Mouse (Mus musculus) frontal cortex, postnatal 36 days (tissue): ENCODE data around the gene Tmem191c.

Experiments used
- DNase-seq, 2 experiments: peaks; one replicate each; pipeline ENCODE4 v3.0.0; 2022; ENCODE audit warnings: low spot score in 2 of 2

Tmem191c gene

DNA sequence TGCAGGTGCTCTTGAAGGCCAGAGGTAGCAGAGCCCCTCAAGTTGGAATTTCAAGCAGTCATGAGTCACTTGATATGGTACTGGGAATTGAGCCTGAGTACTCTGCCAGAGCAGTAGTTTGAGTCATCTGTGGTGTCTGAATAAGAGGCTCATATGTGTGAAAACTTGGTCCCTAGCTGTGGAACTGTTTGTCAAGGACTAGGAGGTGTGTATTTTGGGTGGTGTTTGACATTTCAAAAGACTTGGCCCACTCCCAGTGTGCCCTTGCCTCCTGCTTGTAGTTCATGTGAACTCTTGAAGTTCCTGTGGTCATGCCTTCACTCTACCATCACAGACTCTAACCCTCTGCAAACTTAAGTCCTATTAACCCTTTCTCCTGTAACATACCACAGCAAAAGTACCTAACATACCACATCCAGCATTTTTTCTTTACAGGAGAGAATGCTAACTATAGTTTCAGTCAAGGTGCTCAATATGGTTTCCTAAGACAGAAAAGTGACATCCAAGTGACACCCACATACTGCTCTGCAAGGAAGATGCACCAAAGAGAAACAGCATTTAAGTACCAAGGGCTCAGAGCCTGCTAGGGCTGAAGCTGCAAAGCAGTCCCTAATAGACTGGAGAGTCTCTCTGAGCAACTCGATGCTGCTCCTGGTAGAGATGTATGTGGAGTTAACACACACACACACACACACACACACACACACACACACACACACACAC is 54.1 kb downstream of the Tmem191c start:
- peak in 1 of 2 experiments; percentile 59 for DNase-seq

- no peak for DNase-seq
Measured at GRCm38 (mm10) chr16:17331116-17331515, 55.2 kb downstream of the Tmem191c start, which contains the start of gene Serpind1. Gene Serpind1, plus strand, starts transcription at chr16:17331371.

GRCm38 (mm10) chr16:17331855-17332254 is 56.0 kb downstream of the Tmem191c start:
- DNase-seq, result no peak
